Mouse (Mus musculus): ENCODE measurements around the gene Olfr1218. TPM values are rescaled to one million over a fixed set of nuclear protein-coding genes. Genes with fewer than 3 reads are reported as not detected.

The Olfr1218 gene
- not detected for total RNA-seq (2023)

DNA sequence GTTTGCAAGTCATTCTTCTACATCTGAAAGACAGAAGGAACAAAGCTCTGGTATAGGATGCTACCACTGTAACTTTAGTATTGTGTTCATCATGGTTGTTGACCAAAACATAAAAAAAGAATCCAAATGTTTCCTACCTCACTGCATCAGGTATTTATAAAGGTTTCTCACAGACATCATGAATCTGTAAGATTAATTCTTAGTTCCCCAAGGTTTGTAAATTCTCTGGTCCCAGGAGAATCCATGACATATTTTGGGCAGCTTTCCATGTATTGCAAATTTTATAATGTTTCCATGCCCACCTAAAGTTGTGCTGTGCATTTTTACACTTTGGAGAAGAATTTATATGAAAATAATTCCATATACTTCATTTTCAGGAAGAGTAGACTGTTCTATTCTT is at the start of gene Olfr1218:
TSS of gene Olfr1218 (minus strand) at position 101 of the 400 bp plus-strand sequence.

GRCm38 (mm10) chr2:89106735-89107134 is 45.7 kb upstream of the Olfr1218 start, which contains the start of gene Olfr1220:
Gene Olfr1220, minus strand, starts transcription at chr2:89106835.

GRCm38 (mm10) chr2:89083413-89083812 is 22.4 kb upstream of the Olfr1218 start, which contains the start of gene Olfr1219:
Gene Olfr1219, minus strand, starts transcription at chr2:89083513.

DNA sequence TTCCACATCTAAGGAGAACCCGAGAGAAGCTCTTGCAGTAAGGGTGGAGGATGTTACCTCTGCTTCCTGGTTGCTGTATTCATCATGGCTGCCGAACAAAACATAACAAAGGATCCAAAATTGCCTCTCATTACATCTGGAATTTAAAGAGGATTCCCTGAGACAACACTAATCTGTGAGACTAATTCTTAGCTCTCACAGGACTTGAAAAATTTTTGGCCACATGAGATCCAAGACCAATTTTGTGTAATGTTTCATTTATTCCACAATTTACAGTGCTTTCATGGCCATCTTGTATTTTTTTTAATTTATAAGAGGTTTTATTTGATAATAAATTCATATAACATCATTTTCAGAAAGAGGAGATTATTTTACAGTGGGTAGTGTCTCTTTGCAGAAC is 29.0 kb downstream of the Olfr1218 start, which contains the start of gene Olfr1217:
TSS of gene Olfr1217 (minus strand) at position 101 of the 400 bp plus-strand sequence.

DNA sequence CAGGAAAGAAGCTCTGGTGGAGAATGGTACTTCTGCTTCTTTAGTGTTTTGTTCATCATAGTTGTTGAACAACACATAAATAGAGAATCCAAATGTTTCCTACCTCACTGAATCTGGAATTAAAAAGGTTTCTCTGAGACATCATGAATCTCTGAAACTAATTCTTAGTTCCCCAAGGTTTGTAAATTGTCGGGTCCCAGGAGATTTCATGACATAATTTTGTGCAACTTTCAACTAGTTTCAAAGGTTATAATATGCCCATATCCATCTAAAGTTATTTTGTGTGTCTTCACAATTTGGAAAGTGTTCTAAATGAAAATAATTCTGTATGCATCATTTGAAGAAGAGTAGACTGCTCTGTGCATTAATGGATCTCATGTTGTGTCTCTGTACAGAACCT is 42.7 kb downstream of the Olfr1218 start, which contains the start of gene Olfr1216:
TSS of gene Olfr1216 (minus strand) at position 101 of the 400 bp plus-strand sequence.

GRCm38 (mm10) chr2:89006873-89007272 is 54.1 kb downstream of the Olfr1218 start, which contains the start of gene Olfr1215:
Gene Olfr1215, minus strand, starts transcription at chr2:89006973.

Other genes with a start within 250 kb of the Olfr1218 start
- not detected for gene Olfr1202, start 246.7 kb downstream of the Olfr1218 start, total RNA-seq (2023)
- not detected for gene Olfr1205, start 231.4 kb downstream of the Olfr1218 start, total RNA-seq (2023)
- not detected for gene Olfr1204, start 211.9 kb downstream of the Olfr1218 start, total RNA-seq (2023)
- not detected for gene Olfr1206, start 198.0 kb downstream of the Olfr1218 start, total RNA-seq (2023)
- not detected for gene Olfr1208, start 158.9 kb downstream of the Olfr1218 start, total RNA-seq (2023)
- gene Olfr1209, start 146.0 kb downstream of the Olfr1218 start, total RNA-seq (2023) = not detected
- not detected for gene Olfr1211, start 123.1 kb downstream of the Olfr1218 start, total RNA-seq (2023)
- not detected for gene Olfr1212, start 107.2 kb downstream of the Olfr1218 start, total RNA-seq (2023)
- not detected for gene Gm13762, start 80.9 kb downstream of the Olfr1218 start, total RNA-seq (2023)
- gene Olfr1214, start 68.5 kb downstream of the Olfr1218 start, total RNA-seq (2023) = not detected
- not detected for gene Olfr1215, start 54.2 kb downstream of the Olfr1218 start, total RNA-seq (2023)
- not detected for gene Olfr1216, start 42.8 kb downstream of the Olfr1218 start, total RNA-seq (2023)
- gene Olfr1217, start 29.1 kb downstream of the Olfr1218 start, total RNA-seq (2023) = not detected
- not detected for gene Olfr1219, start 22.3 kb upstream of the Olfr1218 start, total RNA-seq (2023)
- not detected for gene Olfr1220, start 45.6 kb upstream of the Olfr1218 start, total RNA-seq (2023)
- not detected for gene Olfr1221, start 56.1 kb upstream of the Olfr1218 start, total RNA-seq (2023)
- gene Olfr1222, start 71.9 kb upstream of the Olfr1218 start, total RNA-seq (2023) = not detected
- not detected for gene Olfr1223, start 90.4 kb upstream of the Olfr1218 start, total RNA-seq (2023)
- not detected for gene Olfr1224-ps1, start 102.9 kb upstream of the Olfr1218 start, total RNA-seq (2023)
- gene Olfr1225, start 113.5 kb upstream of the Olfr1218 start, total RNA-seq (2023) = not detected
- gene Olfr1226, start 138.9 kb upstream of the Olfr1218 start, total RNA-seq (2023) = not detected
- gene Olfr1228, start 192.9 kb upstream of the Olfr1218 start, total RNA-seq (2023) = not detected
- not detected for gene Olfr1229, start 226.8 kb upstream of the Olfr1218 start, total RNA-seq (2023)
- not detected for gene Olfr1230, start 236.1 kb upstream of the Olfr1218 start, total RNA-seq (2023)
- not detected for gene Olfr1231, start 245.9 kb upstream of the Olfr1218 start, total RNA-seq (2023)

Measured in monocyte, adult 59 days (primary cell).